Mouse (Mus musculus): ENCODE data around the gene Paqr4. TPM values are rescaled to one million over a fixed set of nuclear protein-coding genes. Genes with fewer than 3 reads are reported as not detected.
A peak's percentile ranks its signal among the peaks of the same experiment; 100 is the strongest.

Gene Paqr4
- polyA plus RNA-seq, 1 experiment = 0.85 TPM

- TF ChIP-seq CTCF (IDR thresholded peaks at IDR 0.05; ENCODE audit: control insufficient read depth, insufficient read depth, insufficient replicate concordance, low read depth, low read length) (peak; percentile 80; the same call in 1 of the 2 replicates), POLR2A (IDR thresholded peaks at IDR 0.05; ENCODE audit: control insufficient read depth, low read depth, low read length) (no peak)
- no peaks in the 10 kb centered on the region for H3K4me1 ChIP-seq (ENCODE audit: control insufficient read depth, insufficient read depth, low read length)
- no peak overlapping the region for H3K27ac ChIP-seq (ENCODE audit: control insufficient read depth, insufficient read depth, low read depth, low read length)
- no peak overlapping the region for H3K4me3 ChIP-seq (ENCODE audit: control insufficient read depth, low read depth, low read length)
- H3K36me3 ChIP-seq (ENCODE audit: control insufficient read depth, insufficient read depth, low read length) = no peaks in the 10 kb centered on the region
- no peaks in the 10 kb centered on the region for H3K27me3 ChIP-seq (ENCODE audit: control insufficient read depth, insufficient read depth, low read length)
Measured at GRCm38 (mm10) chr17:23706212-23706611, 34.5 kb downstream of the Paqr4 start.

GRCm38 (mm10) chr17:23705525-23706104, 35.1 kb downstream of the Paqr4 start:
- no peak for TF ChIP-seq POLR2A (IDR thresholded peaks at IDR 0.05; ENCODE audit: control insufficient read depth, low read depth, low read length)
- no peak for TF ChIP-seq CTCF (IDR thresholded peaks at IDR 0.05; ENCODE audit: control insufficient read depth, insufficient read depth, insufficient replicate concordance, low read depth, low read length)
- Histone ChIP-seq H3K27ac (ENCODE audit: control insufficient read depth, insufficient read depth, low read depth, low read length) (no peak overlapping the region), H3K27me3 (ENCODE audit: control insufficient read depth, insufficient read depth, low read length) (no peaks in the 10 kb centered on the region), H3K4me1 (ENCODE audit: control insufficient read depth, insufficient read depth, low read length) (no peaks in the 10 kb centered on the region), H3K36me3 (ENCODE audit: control insufficient read depth, insufficient read depth, low read length) (no peaks in the 10 kb centered on the region), H3K4me3 (ENCODE audit: control insufficient read depth, low read depth, low read length) (no peak overlapping the region)

GRCm38 (mm10) chr17:23704741-23705140, 35.9 kb downstream of the Paqr4 start:
- peaks cover 7% of the 10 kb centered on the region for H3K4me1 ChIP-seq (ENCODE audit: control insufficient read depth, insufficient read depth, low read length)
- H3K27ac ChIP-seq (ENCODE audit: control insufficient read depth, insufficient read depth, low read depth, low read length) = no peak overlapping the region
- H3K4me3 ChIP-seq (ENCODE audit: control insufficient read depth, low read depth, low read length) = no peak overlapping the region
- H3K27me3 ChIP-seq (ENCODE audit: control insufficient read depth, insufficient read depth, low read length) = no peaks in the 10 kb centered on the region
- H3K36me3 ChIP-seq (ENCODE audit: control insufficient read depth, insufficient read depth, low read length) = no peaks in the 10 kb centered on the region
- no peak for TF ChIP-seq POLR2A (IDR thresholded peaks at IDR 0.05; ENCODE audit: control insufficient read depth, low read depth, low read length)
- no peak for TF ChIP-seq CTCF (IDR thresholded peaks at IDR 0.05; ENCODE audit: control insufficient read depth, insufficient read depth, insufficient replicate concordance, low read depth, low read length)

- H3K27me3 ChIP-seq (ENCODE audit: control insufficient read depth, insufficient read depth, low read length) = no peaks in the 10 kb centered on the region
- TF ChIP-seq CTCF (IDR thresholded peaks at IDR 0.05; ENCODE audit: control insufficient read depth, insufficient read depth, insufficient replicate concordance, low read depth, low read length) (no peak), POLR2A (IDR thresholded peaks at IDR 0.05; ENCODE audit: control insufficient read depth, low read depth, low read length) (no peak)
- no peak overlapping the region for H3K4me3 ChIP-seq (ENCODE audit: control insufficient read depth, low read depth, low read length)
- H3K27ac ChIP-seq (ENCODE audit: control insufficient read depth, insufficient read depth, low read depth, low read length) = no peak overlapping the region
- H3K4me1 ChIP-seq (ENCODE audit: control insufficient read depth, insufficient read depth, low read length) = peaks cover 7% of the 10 kb centered on the region
- no peaks in the 10 kb centered on the region for H3K36me3 ChIP-seq (ENCODE audit: control insufficient read depth, insufficient read depth, low read length)
Measured at GRCm38 (mm10) chr17:23703301-23703700, 37.4 kb downstream of the Paqr4 start.

GRCm38 (mm10) chr17:23700079-23700478, 40.6 kb downstream of the Paqr4 start:
- Histone ChIP-seq H3K4me3 (ENCODE audit: control insufficient read depth, low read depth, low read length) (peak overlapping the region; percentile 66), H3K27ac (ENCODE audit: control insufficient read depth, insufficient read depth, low read depth, low read length) (no peak overlapping the region), H3K27me3 (ENCODE audit: control insufficient read depth, insufficient read depth, low read length) (no peaks in the 10 kb centered on the region), H3K4me1 (ENCODE audit: control insufficient read depth, insufficient read depth, low read length) (peaks cover 7% of the 10 kb centered on the region), H3K36me3 (ENCODE audit: control insufficient read depth, insufficient read depth, low read length) (no peaks in the 10 kb centered on the region)
- TF ChIP-seq CTCF (IDR thresholded peaks at IDR 0.05; ENCODE audit: control insufficient read depth, insufficient read depth, insufficient replicate concordance, low read depth, low read length) (peak; percentile 50; the same call in 1 of the 2 replicates), POLR2A (IDR thresholded peaks at IDR 0.05; ENCODE audit: control insufficient read depth, low read depth, low read length) (no peak)

- Histone ChIP-seq H3K4me3 (ENCODE audit: control insufficient read depth, low read depth, low read length) (peak overlapping the region; percentile 66), H3K36me3 (ENCODE audit: control insufficient read depth, insufficient read depth, low read length) (no peaks in the 10 kb centered on the region), H3K4me1 (ENCODE audit: control insufficient read depth, insufficient read depth, low read length) (peaks cover 7% of the 10 kb centered on the region), H3K27ac (ENCODE audit: control insufficient read depth, insufficient read depth, low read depth, low read length) (no peak overlapping the region), H3K27me3 (ENCODE audit: control insufficient read depth, insufficient read depth, low read length) (no peaks in the 10 kb centered on the region)
- TF ChIP-seq CTCF (IDR thresholded peaks at IDR 0.05; ENCODE audit: control insufficient read depth, insufficient read depth, insufficient replicate concordance, low read depth, low read length) (no peak), POLR2A (IDR thresholded peaks at IDR 0.05; ENCODE audit: control insufficient read depth, low read depth, low read length) (no peak)
Measured at GRCm38 (mm10) chr17:23699131-23700077, 41.3 kb downstream of the Paqr4 start.

DNA sequence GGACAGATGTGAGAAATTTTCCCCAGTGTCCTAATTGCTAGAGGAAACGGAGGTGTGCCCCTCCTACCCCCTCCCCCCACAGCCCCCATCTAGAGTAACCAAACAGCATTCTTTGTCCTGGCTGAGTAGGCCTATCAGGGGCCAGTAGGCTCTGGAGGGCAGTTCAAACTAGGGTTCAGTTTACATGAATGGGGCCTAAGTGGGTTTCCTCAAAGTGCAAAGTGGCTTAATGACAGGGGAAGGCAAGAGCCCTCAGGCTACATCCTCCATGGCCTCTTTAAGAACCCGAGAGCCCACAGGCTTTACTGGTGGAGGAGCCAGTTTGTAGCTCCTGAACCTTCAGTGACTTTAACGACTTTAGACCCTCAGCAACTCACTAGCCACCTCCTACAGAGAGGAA, 44.9 kb downstream of the Paqr4 start:
- Histone ChIP-seq H3K4me3 (ENCODE audit: control insufficient read depth, low read depth, low read length) (no peak overlapping the region), H3K36me3 (ENCODE audit: control insufficient read depth, insufficient read depth, low read length) (no peaks in the 10 kb centered on the region), H3K4me1 (ENCODE audit: control insufficient read depth, insufficient read depth, low read length) (peaks cover 7% of the 10 kb centered on the region), H3K27me3 (ENCODE audit: control insufficient read depth, insufficient read depth, low read length) (no peaks in the 10 kb centered on the region), H3K27ac (ENCODE audit: control insufficient read depth, insufficient read depth, low read depth, low read length) (no peak overlapping the region)
- TF ChIP-seq CTCF (IDR thresholded peaks at IDR 0.05; ENCODE audit: control insufficient read depth, insufficient read depth, insufficient replicate concordance, low read depth, low read length) (no peak), POLR2A (IDR thresholded peaks at IDR 0.05; ENCODE audit: control insufficient read depth, low read depth, low read length) (no peak)
